Mouse (Mus musculus) forebrain, embryonic 15.5 days (tissue): ENCODE measurements around the gene Plxnb3. TPM values are rescaled to one million over a fixed set of nuclear protein-coding genes. Genes with fewer than 3 reads are reported as not detected.
A peak's percentile ranks its signal among the peaks of the same experiment; 100 is the strongest.
"Not testable (repeated sequence)": the region's sequence is repeated elsewhere in the genome, so short reads cannot be mapped to it uniquely, and the experiment has no call there.

ENCODE experiments used
- ATAC-seq: fragments of 200-750 bp; cut with Nextera tagmentation; replicated peaks from 2 replicates; pipeline ENCODE4 v1.8.0; 2017; ENCODE audit warnings: mild to moderate bottlenecking, moderate TSS enrichment, moderate library complexity
- H3K27ac ChIP-seq: fragments of 300-500 bp; sonication (generic); replicated peaks from 2 replicates; pipeline ENCODE4 v1.5.1; 2015; ENCODE audit warnings: mild to moderate bottlenecking, inconsistent platforms
- H3K27me3 ChIP-seq: fragments of 300-500 bp; sonication (generic); 2 replicates; pipeline ENCODE4 v1.6.1; 2015; ENCODE audit warnings: inconsistent platforms
- H3K36me3 ChIP-seq: fragments of 300-500 bp; sonication (generic); 2 replicates; pipeline ENCODE4 v1.6.1; 2015; ENCODE audit warnings: mild to moderate bottlenecking, inconsistent platforms
- H3K4me1 ChIP-seq: fragments of 300-500 bp; sonication (generic); 2 replicates; pipeline ENCODE4 v1.6.1; 2015; ENCODE audit warnings: inconsistent platforms
- H3K4me2 ChIP-seq: fragments of 300-500 bp; sonication (generic); replicated peaks from 2 replicates; pipeline ENCODE4 v1.6.1; 2015; ENCODE audit warnings: mild to moderate bottlenecking, inconsistent platforms
- H3K4me3 ChIP-seq: fragments of 300-500 bp; sonication (generic); 2 replicates; pipeline ENCODE4 v1.5.1; 2015; ENCODE audit warnings: mild to moderate bottlenecking, inconsistent platforms
- H3K9ac ChIP-seq: fragments of 300-500 bp; sonication (generic); replicated peaks from 2 replicates; pipeline ENCODE4 v1.6.1; 2015; ENCODE audit warnings: mild to moderate bottlenecking, inconsistent platforms
- H3K9me3 ChIP-seq: fragments of 300-500 bp; sonication (generic); 2 replicates; pipeline ENCODE4 v1.6.1; 2016; ENCODE audit warnings: inconsistent platforms
- WGBS: fragments of 180-500 bp; shearing (Covaris S2); methylation state at CpG from one replicate; pipeline ENCODE4 v1.1.7; 2015; ENCODE audit warnings: mixed read lengths; 5-methylcytosine and 5-hydroxymethylcytosine counted together
- polyA plus RNA-seq: library from polyadenylated mRNA; unstranded; fragments of >200 nt; fragmentation: Nextera tagmentation; extraction: Ambion mirVana; gene quantifications from 2 replicates; pipeline ENCODE4 v1.2.1, GENCODE M21; 2015

Gene Plxnb3
- polyA plus RNA-seq = 0.14 and 0.15 TPM in 2 replicates

GRCm38 (mm10) chrX:73756334-73757140, at the start of gene Plxnb3:
Gene Plxnb3 (plus strand): TSS chrX:73757090.
- 50% methylated on average over 5 of the region's 5 CpGs for WGBS
- H3K4me2 ChIP-seq = no peak within 1 kb of the TSS

GRCm38 (mm10) chrX:73715476-73716108, 41.3 kb upstream of the Plxnb3 start:
- 21% methylated on average over 21 of the region's 21 CpGs for WGBS
- H3K4me3 ChIP-seq = peak overlapping the region; percentile 51
- peaks cover 37% of the 10 kb centered on the region for H3K4me1 ChIP-seq
- no peaks in the 10 kb centered on the region; the same call in 1 of the 2 replicates for H3K36me3 ChIP-seq
- H3K9me3 ChIP-seq = no peaks in the 10 kb centered on the region
- no peaks in the 10 kb centered on the region for H3K27me3 ChIP-seq
- peak overlapping the region; percentile 48 for H3K9ac ChIP-seq
- ATAC-seq = 0 out of 2 replicates have a peak, but pooled peaks have one; percentile 7
- H3K27ac ChIP-seq = peak overlapping the region; percentile 85
- peak overlapping the region; percentile 64 for H3K4me2 ChIP-seq

More at GRCm38 (mm10) chrX:73756334-73757140, at the start of gene Plxnb3:
- no peaks in the 10 kb centered on the region for H3K4me1 ChIP-seq
- H3K4me3 ChIP-seq = no peak within 1 kb of the TSS
- no peak for ATAC-seq
- no peaks in the 10 kb centered on the region for H3K36me3 ChIP-seq
- H3K27me3 ChIP-seq = no peaks in the 10 kb centered on the region
- H3K9me3 ChIP-seq = no peaks in the 10 kb centered on the region
- H3K27ac ChIP-seq = no peak within 1 kb of the TSS
- no peak within 1 kb of the TSS for H3K9ac ChIP-seq

- Histone ChIP-seq H3K4me2 (peak within 1 kb of the TSS; percentile 64), H3K27me3 (no peaks in the 10 kb centered on the region), H3K36me3 (no peaks in the 10 kb centered on the region; the same call in 1 of the 2 replicates), H3K9ac (peak within 1 kb of the TSS; percentile 52), H3K4me1 (peaks cover 37% of the 10 kb centered on the region), H3K27ac (peak within 1 kb of the TSS; percentile 85), H3K4me3 (peak within 1 kb of the TSS; percentile 51), H3K9me3 (no peaks in the 10 kb centered on the region)
- peak; percentile 94 for ATAC-seq
- 23% methylated on average over 39 of the region's 45 CpGs for WGBS
Observed at GRCm38 (mm10) chrX:73716109-73716661, 40.7 kb upstream of the Plxnb3 start, which contains the start of the genes Bcap31 and Abcd1. Gene Bcap31 (minus strand): TSS chrX:73716175. Gene Abcd1 (plus strand): TSS chrX:73716597.

- WGBS = 34% methylated on average over 30 of the region's 30 CpGs
- ATAC-seq = peak; percentile 42
- no peaks in the 10 kb centered on the region; the same call in 1 of the 2 replicates for H3K36me3 ChIP-seq
- H3K27ac ChIP-seq = peak overlapping the region; percentile 85
- H3K4me2 ChIP-seq = peak overlapping the region; percentile 64
- no peaks in the 10 kb centered on the region for H3K27me3 ChIP-seq
- peaks cover 37% of the 10 kb centered on the region for H3K4me1 ChIP-seq
- peak overlapping the region; percentile 52 for H3K9ac ChIP-seq
- H3K4me3 ChIP-seq = peak overlapping the region; percentile 51
- no peaks in the 10 kb centered on the region for H3K9me3 ChIP-seq
Observed at GRCm38 (mm10) chrX:73716709-73717545, 40.0 kb upstream of the Plxnb3 start.

GRCm38 (mm10) chrX:73717667-73718066, 39.2 kb upstream of the Plxnb3 start:
- Histone ChIP-seq H3K4me1 (peaks cover 37% of the 10 kb centered on the region), H3K27me3 (no peaks in the 10 kb centered on the region), H3K4me2 (peak overlapping the region; percentile 64), H3K9ac (0 out of 2 replicates have a peak overlapping the region, but pooled peaks have one; percentile 52), H3K36me3 (no peaks in the 10 kb centered on the region), H3K27ac (no peak overlapping the region), H3K4me3 (no peak overlapping the region), H3K9me3 (no peaks in the 10 kb centered on the region)
- no peak for ATAC-seq
- 71% methylated on average over 11 of the region's 11 CpGs for WGBS

GRCm38 (mm10) chrX:73718271-73718670, 38.6 kb upstream of the Plxnb3 start:
- Histone ChIP-seq H3K4me2 (peak overlapping the region; percentile 64; the same call in 1 of the 2 replicates), H3K4me3 (no peak overlapping the region), H3K9ac (no peak overlapping the region), H3K27ac (no peak overlapping the region), H3K36me3 (no peaks in the 10 kb centered on the region), H3K4me1 (peaks cover 37% of the 10 kb centered on the region), H3K9me3 (no peaks in the 10 kb centered on the region), H3K27me3 (no peaks in the 10 kb centered on the region)
- 45% methylated on average over 3 of the region's 3 CpGs for WGBS
- no peak for ATAC-seq

- Histone ChIP-seq H3K4me2 (0 out of 2 replicates have a peak overlapping the region, but pooled peaks have one; percentile 1), H3K9me3 (no peaks in the 10 kb centered on the region), H3K27me3 (no peaks in the 10 kb centered on the region), H3K27ac (no peak overlapping the region), H3K36me3 (no peaks in the 10 kb centered on the region), H3K9ac (no peak overlapping the region), H3K4me3 (no peak overlapping the region), H3K4me1 (peaks cover 37% of the 10 kb centered on the region)
- ATAC-seq = no peak
- 36% methylated on average over 5 of the region's 5 CpGs for WGBS
Observed at GRCm38 (mm10) chrX:73718686-73719362, 38.1 kb upstream of the Plxnb3 start.

- Histone ChIP-seq H3K36me3 (peaks cover 4% of the 10 kb centered on the region; the same call in 1 of the 2 replicates), H3K4me1 (no peaks in the 10 kb centered on the region), H3K4me2 (no peak overlapping the region), H3K4me3 (no peak overlapping the region), H3K9me3 (no peaks in the 10 kb centered on the region), H3K27ac (no peak overlapping the region), H3K9ac (no peak overlapping the region), H3K27me3 (no peaks in the 10 kb centered on the region)
- WGBS = 50% methylated on average over 1 of the region's 1 CpGs
- no peak for ATAC-seq
Observed at GRCm38 (mm10) chrX:73730908-73731307, 26.0 kb upstream of the Plxnb3 start.

GRCm38 (mm10) chrX:73738155-73738554, 18.7 kb upstream of the Plxnb3 start:
- Histone ChIP-seq H3K27ac (no peak overlapping the region), H3K9me3 (no peaks in the 10 kb centered on the region), H3K4me2 (no peak overlapping the region), H3K9ac (no peak overlapping the region), H3K4me1 (no peaks in the 10 kb centered on the region), H3K4me3 (no peak overlapping the region), H3K27me3 (no peaks in the 10 kb centered on the region), H3K36me3 (no peaks in the 10 kb centered on the region)
- ATAC-seq = no peak
- 84% methylated on average over 1 of the region's 1 CpGs for WGBS

GRCm38 (mm10) chrX:73739151-73739550, 17.7 kb upstream of the Plxnb3 start:
- no peaks in the 10 kb centered on the region for H3K27me3 ChIP-seq
- WGBS = 64% methylated on average over 5 of the region's 5 CpGs
- no peaks in the 10 kb centered on the region for H3K9me3 ChIP-seq
- H3K4me2 ChIP-seq = no peak overlapping the region
- no peaks in the 10 kb centered on the region for H3K4me1 ChIP-seq
- ATAC-seq = no peak
- H3K36me3 ChIP-seq = no peaks in the 10 kb centered on the region
- H3K9ac ChIP-seq = no peak overlapping the region
- H3K27ac ChIP-seq = no peak overlapping the region
- no peak overlapping the region for H3K4me3 ChIP-seq

- not testable (repeated sequence) for H3K4me1 ChIP-seq, H3K9me3 ChIP-seq, ATAC-seq, H3K9ac ChIP-seq, H3K36me3 ChIP-seq, H3K27ac ChIP-seq, H3K4me3 ChIP-seq, H3K4me2 ChIP-seq, H3K27me3 ChIP-seq
- 94% methylated on average over 7 of the region's 7 CpGs for WGBS
Observed at GRCm38 (mm10) chrX:73739841-73740240, 17.0 kb upstream of the Plxnb3 start.
